Mouse (Mus musculus) hematopoietic multipotent progenitor cell, adult 10-12 weeks (in vitro differentiated cells): Measurements from ENCODE around the gene Fbxo11. TPM values are rescaled to one million over a fixed set of nuclear protein-coding genes. Genes with fewer than 3 reads are reported as not detected.

Source experiments
- polyA plus RNA-seq: library from polyadenylated mRNA; stranded (reverse); fragments of >175 nt; gene quantifications from 2 replicates; pipeline ENCODE4 v1.2.3, GENCODE M21; 2012; ENCODE audit warnings: low replicate concordance

Fbxo11 gene
- 5.4 and 7.5 TPM in 2 replicates for polyA plus RNA-seq

GRCm38 (mm10) chr17:88065031-88065800 lies at the start of gene Fbxo11:
TSS of gene Fbxo11 (minus strand) at chr17:88065291.

GRCm38 (mm10) chr17:87974629-87975228 lies 90.4 kb downstream of the Fbxo11 start, which contains the start of gene Msh6:
TSS of gene Msh6 (plus strand) at chr17:87975062.

Other genes with a start within 250 kb of the Fbxo11 start
- gene Rpl36-ps4, start 144.3 kb downstream of the Fbxo11 start, polyA plus RNA-seq = not detected in 2 replicates
- 6.9 TPM in 2 replicates for gene Msh6, start 90.2 kb downstream of the Fbxo11 start, polyA plus RNA-seq